ENCODE assay signal across 8 mouse cellular contexts in genomic region chrX:81070210-81070803, GRCm38 (mm10). TPM values are rescaled to one million over a fixed set of nuclear protein-coding genes. Genes with fewer than 3 reads are reported as not detected.
DNase-seq lines count a peak whose midpoint lies in the region; ATAC-seq and TF ChIP-seq lines count a peak whose summit lies in the region.

Gene Tmem47 (plus strand): TSS chrX:81070698.

- 0 out of 2 replicates have a peak, but pooled peaks have one; percentile 15 for TF ChIP-seq POLR2A in cerebellum, adult 2 months (IDR thresholded peaks at IDR 0.05; ENCODE audit: borderline replicate concordance, insufficient read depth, low read length)
- peak; percentile 45; the same call in 1 of the 2 replicates for TF ChIP-seq POLR2A in lung, adult 2 months (IDR thresholded peaks at IDR 0.05; ENCODE audit: borderline replicate concordance, extremely low read depth, low read depth, low read length)

- TF ChIP-seq CTCF in cerebellum, adult 2 months (IDR thresholded peaks at IDR 0.05; ENCODE audit: borderline replicate concordance, insufficient read depth, low read depth, low read length), result no peak
- no peak for TF ChIP-seq CTCF in layer of hippocampus, adult 2 months (conservative IDR thresholded peaks at IDR 0.05)
- TF ChIP-seq CTCF in lung, adult 2 months (IDR thresholded peaks at IDR 0.05; ENCODE audit: insufficient read depth, low read length), result no peak

- no peaks in the 10 kb centered on the region for H3K27me3 ChIP-seq in cerebellum, adult 2 months (ENCODE audit: control insufficient read depth, insufficient read depth, low read length)

- intact Hi-C loops in heart, postnatal 25 days (cut with DNase I), result no loop called here

- DNase-seq in Muller cell, postnatal 12 days (ENCODE audit: inconsistent ontology term), result peak; percentile 85
- DNase-seq in cerebellum, adult 2 months, result peak; percentile 62 to 69
- DNase-seq in forelimb bud, embryonic 11.5 days (ENCODE audit: low read depth, low spot score), result peak; percentile 72
- peak; percentile 34 for DNase-seq in heart, postnatal 25 days (ENCODE audit: low spot score)
- peak; percentile 45 to 53 for DNase-seq in layer of hippocampus, adult 2 months (ENCODE audit: low spot score in 2 of 2)
- peak; percentile 26 for DNase-seq in lung, adult 2 months
- DNase-seq in ovary, postnatal 14 days (ENCODE audit: low spot score), result peak; percentile 50

- no peaks in the 10 kb centered on the region for H3K4me1 ChIP-seq in cerebellum, adult 2 months (ENCODE audit: control insufficient read depth, insufficient read depth, low read length)
- H3K4me1 ChIP-seq in lung, adult 2 months (ENCODE audit: control insufficient read depth, insufficient read depth, low read length), result no peaks in the 10 kb centered on the region

- WGBS in cerebellum, adult 2 months, result 2% methylated on average over 32 of the region's 39 CpGs
- 11% methylated on average over 39 of the region's 39 CpGs for WGBS in lung, adult 2 months

- ATAC-seq in monocyte, adult 5-6 weeks (replicated peaks; ENCODE audit: insufficient number of reproducible peaks, low FRiP score, low TSS enrichment, poor library complexity, severe bottlenecking), result no peak

- H3K27ac ChIP-seq in cerebellum, adult 2 months (ENCODE audit: insufficient read depth, low read length), result no peak within 1 kb of the TSS
- H3K27ac ChIP-seq in layer of hippocampus, adult 2 months, result peak within 1 kb of the TSS; percentile 87

- H3K4me3 ChIP-seq in cerebellum, adult 2 months (replicated peaks; ENCODE audit: insufficient read depth, low read depth, low read length), result peak within 1 kb of the TSS; percentile 82
- peak within 1 kb of the TSS; percentile 69 for H3K4me3 ChIP-seq in layer of hippocampus, adult 2 months
- H3K4me3 ChIP-seq in lung, adult 2 months (replicated peaks; ENCODE audit: extremely low read depth, low read depth, low read length), result peak within 1 kb of the TSS; percentile 92

RNA-seq across cellular contexts. Expression of gene Tmem47, which starts in this region (rescaled TPM):
- polyA plus RNA-seq in cerebellum, adult 2 months (2012; rRNA removed), result 65.6 and 77.7 TPM in 2 replicates
- 10 to 100 TPM; 19.4 to 31.3 TPM for total RNA-seq in heart, postnatal 25 days (2021)
- 100 to 1,000 TPM in 1 of 2 experiments, 10 to 100 TPM in 1; 89.5 to 101 TPM for total RNA-seq in layer of hippocampus, adult 2 months (2021)
- polyA plus RNA-seq in lung, adult 2 months (2012; rRNA removed), result 14.7 and 15.8 TPM in 2 replicates
- total RNA-seq in monocyte, adult 5-6 weeks (2017), result not detected in 3 replicates

Comparison
In these comparisons a context has a peak if more than half of its experiments do, and no peak if none do; other contexts are left out.
1. RNA of gene Tmem47 (total RNA-seq): 89.5 to 101 TPM in layer of hippocampus, adult 2 months and 19.4 to 31.3 TPM in heart, postnatal 25 days; not detected in monocyte, adult 5-6 weeks; every median in the first group is over 10 times any median in the second.
2. DNase-seq: peak in every context shown above with its lines; median percentile 85 in Muller cell, postnatal 12 days; 72 in forelimb bud, embryonic 11.5 days; 66 in cerebellum, adult 2 months; 50 in ovary, postnatal 14 days; 49 in layer of hippocampus, adult 2 months; 34 in heart, postnatal 25 days; 26 in lung, adult 2 months.
3. Peak in every context shown above with its lines, with median percentiles within 50 percentile points of each other: H3K4me3 ChIP-seq.